Mouse (Mus musculus): ENCODE data around the gene Alkbh6.

Alkbh6 gene

GRCm38 (mm10) chr7:30294296-30294695 lies 14.2 kb upstream of the Alkbh6 start:
- DNase-seq (ENCODE audit: low read depth in 1 of 2, low spot score in 2 of 2): no peak

- DNase-seq (ENCODE audit: low read depth in 1 of 2, low spot score in 2 of 2): no peak
These were observed 13.4 kb upstream of the Alkbh6 start for GRCm38 (mm10) chr7:30295103-30295502.

GRCm38 (mm10) chr7:30296816-30297215 lies 11.7 kb upstream of the Alkbh6 start:
- no peak for DNase-seq (ENCODE audit: low read depth in 1 of 2, low spot score in 2 of 2)

GRCm38 (mm10) chr7:30297266-30297665 lies 11.3 kb upstream of the Alkbh6 start:
- no peak for DNase-seq (ENCODE audit: low read depth in 1 of 2, low spot score in 2 of 2)

GRCm38 (mm10) chr7:30300914-30301313 lies 7.6 kb upstream of the Alkbh6 start:
- DNase-seq (ENCODE audit: low read depth in 1 of 2, low spot score in 2 of 2): no peak

- no peak for DNase-seq (ENCODE audit: low read depth in 1 of 2, low spot score in 2 of 2)
These were observed 2.3 kb upstream of the Alkbh6 start for GRCm38 (mm10) chr7:30306083-30306779.

GRCm38 (mm10) chr7:30309395-30310129 lies 1.0 kb downstream of the Alkbh6 start:
- no peak for DNase-seq (ENCODE audit: low read depth in 1 of 2, low spot score in 2 of 2)

- DNase-seq (ENCODE audit: low read depth in 1 of 2, low spot score in 2 of 2): no peak
These were observed 1.6 kb downstream of the Alkbh6 start for GRCm38 (mm10) chr7:30310136-30310535.

GRCm38 (mm10) chr7:30313666-30314320 lies 5.3 kb downstream of the Alkbh6 start:
- no peak for DNase-seq (ENCODE audit: low read depth in 1 of 2, low spot score in 2 of 2)

- no peak for DNase-seq (ENCODE audit: low read depth in 1 of 2, low spot score in 2 of 2)
These were observed 6.2 kb downstream of the Alkbh6 start, which contains the start of gene Syne4 for GRCm38 (mm10) chr7:30314721-30315155. Gene Syne4 (plus strand): TSS chr7:30314807.

- no peak for DNase-seq (ENCODE audit: low read depth in 1 of 2, low spot score in 2 of 2)
These were observed 7.3 kb downstream of the Alkbh6 start for GRCm38 (mm10) chr7:30315559-30316529.

- DNase-seq (ENCODE audit: low read depth in 1 of 2, low spot score in 2 of 2): no peak
These were observed 9.6 kb downstream of the Alkbh6 start for GRCm38 (mm10) chr7:30318142-30318541.

- no peak for DNase-seq (ENCODE audit: low read depth in 1 of 2, low spot score in 2 of 2)
These were observed 12.4 kb downstream of the Alkbh6 start for GRCm38 (mm10) chr7:30320946-30321345.

GRCm38 (mm10) chr7:30321539-30322284 lies 13.2 kb downstream of the Alkbh6 start, which contains the start of gene E130208F15Rik:
Gene E130208F15Rik (plus strand): TSS chr7:30321740.
- DNase-seq (ENCODE audit: low read depth in 1 of 2, low spot score in 2 of 2): peak in 1 of 2 experiments; percentile 59

GRCm38 (mm10) chr7:30322285-30322667 lies 13.8 kb downstream of the Alkbh6 start:
- DNase-seq (ENCODE audit: low read depth in 1 of 2, low spot score in 2 of 2): peak; percentile 88 to 92

GRCm38 (mm10) chr7:30322865-30323264 lies 14.3 kb downstream of the Alkbh6 start:
- peak in 1 of 2 experiments; percentile 49 for DNase-seq (ENCODE audit: low read depth in 1 of 2, low spot score in 2 of 2)

GRCm38 (mm10) chr7:30323795-30324194 lies 15.3 kb downstream of the Alkbh6 start, which contains the start of gene Sdhaf1:
Gene Sdhaf1 (minus strand): TSS chr7:30323895.
- DNase-seq (ENCODE audit: low read depth in 1 of 2, low spot score in 2 of 2): no peak

- DNase-seq (ENCODE audit: low read depth in 1 of 2, low spot score in 2 of 2): no peak
These were observed 15.9 kb downstream of the Alkbh6 start for GRCm38 (mm10) chr7:30324300-30324944.

GRCm38 (mm10) chr7:30325364-30325763 lies 16.8 kb downstream of the Alkbh6 start:
- DNase-seq (ENCODE audit: low read depth in 1 of 2, low spot score in 2 of 2): peak; percentile 43 to 70

Data from monocyte, adult 2 months (primary cell).